Mouse (Mus musculus): ENCODE measurements around the gene Adgrl1. TPM values are rescaled to one million over a fixed set of nuclear protein-coding genes. Genes with fewer than 3 reads are reported as not detected.

Adgrl1 gene
- polyA plus RNA-seq, 1 experiment from 2014 or later = 23.0 TPM

- Histone ChIP-seq H3K4me1 (ENCODE audit: control insufficient read depth, insufficient read depth, low read length) (peaks cover 7% of the 10 kb centered on the region), H3K4me3 (ENCODE audit: low read depth, low read length) (peak overlapping the region; percentile 79; the same call in 1 of the 2 replicates), H3K27me3 (ENCODE audit: control insufficient read depth, insufficient read depth, low read length) (no peaks in the 10 kb centered on the region), H3K9ac (ENCODE audit: low read length) (peak overlapping the region; percentile 50; the same call in 1 of the 2 replicates), H3K9me3 (ENCODE audit: control insufficient read depth, low read length) (no peaks in the 10 kb centered on the region), H3K36me3 (ENCODE audit: control insufficient read depth, insufficient read depth, low read length) (no peaks in the 10 kb centered on the region), H3K4me2 (ENCODE audit: low read depth, severe bottlenecking) (peak overlapping the region; percentile 51), H3K27ac (replicated peaks; ENCODE audit: low read depth, low read length) (no peak overlapping the region; the same call in 1 of the 2 replicates)
- under 1% methylated on average over 14 of the region's 14 CpGs for WGBS
- ATAC-seq (ENCODE audit: insufficient number of reproducible peaks, low FRiP score, low TSS enrichment, low read depth) = no peak
- DNase-seq (ENCODE audit: low spot score) = no peak
Observed at GRCm38 (mm10) chr8:83954749-83955105, 54.8 kb downstream of the Adgrl1 start.

GRCm38 (mm10) chr8:83955106-83955957, 55.4 kb downstream of the Adgrl1 start, which contains the start of the genes Gm10644 and Asf1b:
Gene Gm10644 (minus strand): TSS chr8:83955205.
Gene Asf1b (plus strand): TSS chr8:83955507.
- Histone ChIP-seq H3K27me3 (ENCODE audit: control insufficient read depth, insufficient read depth, low read length) (no peaks in the 10 kb centered on the region), H3K27ac (replicated peaks; ENCODE audit: low read depth, low read length) (no peak within 1 kb of the TSS; the same call in 1 of the 2 replicates), H3K4me1 (ENCODE audit: control insufficient read depth, insufficient read depth, low read length) (peaks cover 7% of the 10 kb centered on the region)

GRCm38 (mm10) chr8:83955958-83956218, 56.0 kb downstream of the Adgrl1 start:
- Histone ChIP-seq H3K27ac (replicated peaks; ENCODE audit: low read depth, low read length) (no peak overlapping the region), H3K9ac (ENCODE audit: low read length) (peak overlapping the region; percentile 51), H3K36me3 (ENCODE audit: control insufficient read depth, insufficient read depth, low read length) (no peaks in the 10 kb centered on the region), H3K4me1 (ENCODE audit: control insufficient read depth, insufficient read depth, low read length) (peaks cover 7% of the 10 kb centered on the region), H3K4me3 (ENCODE audit: low read depth, low read length) (peak overlapping the region; percentile 79), H3K9me3 (ENCODE audit: control insufficient read depth, low read length) (no peaks in the 10 kb centered on the region), H3K27me3 (ENCODE audit: control insufficient read depth, insufficient read depth, low read length) (no peaks in the 10 kb centered on the region), H3K4me2 (ENCODE audit: low read depth, severe bottlenecking) (peak overlapping the region; percentile 81)
- ATAC-seq (ENCODE audit: insufficient number of reproducible peaks, low FRiP score, low TSS enrichment, low read depth) = no peak
- DNase-seq (ENCODE audit: low spot score) = no peak
- WGBS = 3% methylated on average over 15 of the region's 15 CpGs

More at GRCm38 (mm10) chr8:83955106-83955957, 55.4 kb downstream of the Adgrl1 start, which contains the start of the genes Gm10644 and Asf1b:
- peak; percentile 100 for ATAC-seq (ENCODE audit: insufficient number of reproducible peaks, low FRiP score, low TSS enrichment, low read depth)
- Histone ChIP-seq H3K4me3 (ENCODE audit: low read depth, low read length) (peak within 1 kb of the TSS; percentile 79), H3K36me3 (ENCODE audit: control insufficient read depth, insufficient read depth, low read length) (no peaks in the 10 kb centered on the region), H3K9me3 (ENCODE audit: control insufficient read depth, low read length) (no peaks in the 10 kb centered on the region), H3K4me2 (ENCODE audit: low read depth, severe bottlenecking) (peak within 1 kb of the TSS; percentile 81), H3K9ac (ENCODE audit: low read length) (peak within 1 kb of the TSS; percentile 51)
- WGBS = under 1% methylated on average over 75 of the region's 75 CpGs
- peak; percentile 99 for DNase-seq (ENCODE audit: low spot score)

GRCm38 (mm10) chr8:83956789-83957188, 56.9 kb downstream of the Adgrl1 start:
- Histone ChIP-seq H3K9ac (ENCODE audit: low read length) (no peak overlapping the region; the same call in 1 of the 2 replicates), H3K27me3 (ENCODE audit: control insufficient read depth, insufficient read depth, low read length) (no peaks in the 10 kb centered on the region), H3K9me3 (ENCODE audit: control insufficient read depth, low read length) (no peaks in the 10 kb centered on the region), H3K27ac (replicated peaks; ENCODE audit: low read depth, low read length) (no peak overlapping the region), H3K4me1 (ENCODE audit: control insufficient read depth, insufficient read depth, low read length) (peaks cover 7% of the 10 kb centered on the region), H3K4me2 (ENCODE audit: low read depth, severe bottlenecking) (peak overlapping the region; percentile 81), H3K4me3 (ENCODE audit: low read depth, low read length) (no peak overlapping the region), H3K36me3 (ENCODE audit: control insufficient read depth, insufficient read depth, low read length) (no peaks in the 10 kb centered on the region)
- 56% methylated on average over 1 of the region's 1 CpGs for WGBS
- no peak for DNase-seq (ENCODE audit: low spot score)
- ATAC-seq (ENCODE audit: insufficient number of reproducible peaks, low FRiP score, low TSS enrichment, low read depth) = no peak

- ATAC-seq (ENCODE audit: insufficient number of reproducible peaks, low FRiP score, low TSS enrichment, low read depth) (no peak), DNase-seq (ENCODE audit: low spot score) (no peak)
- Histone ChIP-seq H3K9ac (ENCODE audit: low read length) (no peak overlapping the region), H3K36me3 (ENCODE audit: control insufficient read depth, insufficient read depth, low read length) (peaks cover 9% of the 10 kb centered on the region), H3K4me2 (ENCODE audit: low read depth, severe bottlenecking) (no peak overlapping the region), H3K27ac (replicated peaks; ENCODE audit: low read depth, low read length) (no peak overlapping the region), H3K4me3 (ENCODE audit: low read depth, low read length) (no peak overlapping the region), H3K9me3 (ENCODE audit: control insufficient read depth, low read length) (no peaks in the 10 kb centered on the region), H3K27me3 (ENCODE audit: control insufficient read depth, insufficient read depth, low read length) (no peaks in the 10 kb centered on the region), H3K4me1 (ENCODE audit: control insufficient read depth, insufficient read depth, low read length) (no peaks in the 10 kb centered on the region)
- 91% methylated on average over 5 of the region's 5 CpGs for WGBS
Observed at GRCm38 (mm10) chr8:83964015-83964765, 64.3 kb downstream of the Adgrl1 start.

- H3K9ac ChIP-seq (ENCODE audit: low read length) = no peak overlapping the region
- H3K4me1 ChIP-seq (ENCODE audit: control insufficient read depth, insufficient read depth, low read length) = peaks cover 3% of the 10 kb centered on the region; the same call in 1 of the 2 replicates
- no peak for ATAC-seq (ENCODE audit: insufficient number of reproducible peaks, low FRiP score, low TSS enrichment, low read depth)
- H3K4me2 ChIP-seq (ENCODE audit: low read depth, severe bottlenecking) = no peak overlapping the region
- no peaks in the 10 kb centered on the region for H3K9me3 ChIP-seq (ENCODE audit: control insufficient read depth, low read length)
- no peak for DNase-seq (ENCODE audit: low spot score)
- H3K27me3 ChIP-seq (ENCODE audit: control insufficient read depth, insufficient read depth, low read length) = no peaks in the 10 kb centered on the region
- H3K36me3 ChIP-seq (ENCODE audit: control insufficient read depth, insufficient read depth, low read length) = peaks cover 14% of the 10 kb centered on the region
- no peak overlapping the region for H3K27ac ChIP-seq (replicated peaks; ENCODE audit: low read depth, low read length)
- 93% methylated on average over 7 of the region's 7 CpGs for WGBS
- H3K4me3 ChIP-seq (ENCODE audit: low read depth, low read length) = no peak overlapping the region
Observed at GRCm38 (mm10) chr8:83967701-83968100, 67.8 kb downstream of the Adgrl1 start.

- Histone ChIP-seq H3K36me3 (ENCODE audit: control insufficient read depth, insufficient read depth, low read length) (peaks cover 14% of the 10 kb centered on the region), H3K9me3 (ENCODE audit: control insufficient read depth, low read length) (no peaks in the 10 kb centered on the region), H3K9ac (ENCODE audit: low read length) (no peak overlapping the region), H3K4me1 (ENCODE audit: control insufficient read depth, insufficient read depth, low read length) (peaks cover 12% of the 10 kb centered on the region), H3K4me2 (ENCODE audit: low read depth, severe bottlenecking) (no peak overlapping the region), H3K27ac (replicated peaks; ENCODE audit: low read depth, low read length) (no peak overlapping the region), H3K27me3 (ENCODE audit: control insufficient read depth, insufficient read depth, low read length) (no peaks in the 10 kb centered on the region), H3K4me3 (ENCODE audit: low read depth, low read length) (no peak overlapping the region)
- no peak for DNase-seq (ENCODE audit: low spot score)
- 90% methylated on average over 4 of the region's 4 CpGs for WGBS
- ATAC-seq (ENCODE audit: insufficient number of reproducible peaks, low FRiP score, low TSS enrichment, low read depth) = no peak
Observed at GRCm38 (mm10) chr8:83971121-83971520, 71.2 kb downstream of the Adgrl1 start.

GRCm38 (mm10) chr8:83971661-83972060, 71.8 kb downstream of the Adgrl1 start:
- 78% methylated on average over 6 of the region's 6 CpGs for WGBS
- Histone ChIP-seq H3K27me3 (ENCODE audit: control insufficient read depth, insufficient read depth, low read length) (no peaks in the 10 kb centered on the region), H3K9ac (ENCODE audit: low read length) (peak overlapping the region; percentile 64; the same call in 1 of the 2 replicates), H3K4me2 (ENCODE audit: low read depth, severe bottlenecking) (peak overlapping the region; percentile 92; the same call in 1 of the 2 replicates), H3K4me3 (ENCODE audit: low read depth, low read length) (peak overlapping the region; percentile 85; the same call in 1 of the 2 replicates), H3K4me1 (ENCODE audit: control insufficient read depth, insufficient read depth, low read length) (peaks cover 12% of the 10 kb centered on the region), H3K9me3 (ENCODE audit: control insufficient read depth, low read length) (no peaks in the 10 kb centered on the region), H3K36me3 (ENCODE audit: control insufficient read depth, insufficient read depth, low read length) (peaks cover 14% of the 10 kb centered on the region), H3K27ac (replicated peaks; ENCODE audit: low read depth, low read length) (no peak overlapping the region)
- DNase-seq (ENCODE audit: low spot score) = no peak
- ATAC-seq (ENCODE audit: insufficient number of reproducible peaks, low FRiP score, low TSS enrichment, low read depth) = no peak
